Mouse (Mus musculus): ENCODE measurements around the gene Lgals3. TPM values are rescaled to one million over a fixed set of nuclear protein-coding genes. Genes with fewer than 3 reads are reported as not detected.
A peak's percentile ranks its signal among the peaks of the same experiment; 100 is the strongest.

Gene Lgals3
- polyA plus RNA-seq, 1 experiment from 2014 or later: 41.4 TPM

GRCm38 (mm10) chr14:47341811-47342291 lies 25.7 kb upstream of the Lgals3 start:
- no peaks in the 10 kb centered on the region for H3K36me3 ChIP-seq (ENCODE audit: control insufficient read depth, insufficient read depth)
- no peak for ATAC-seq (ENCODE audit: low read depth)
- H3K4me1 ChIP-seq (ENCODE audit: control insufficient read depth, low read depth, low read length): peaks cover 3% of the 10 kb centered on the region
- H3K27me3 ChIP-seq (ENCODE audit: control insufficient read depth, insufficient read depth, low read depth, low read length): no peaks in the 10 kb centered on the region
- no peaks in the 10 kb centered on the region for H3K9me3 ChIP-seq (replicated peaks; ENCODE audit: control insufficient read depth, low read length)
- H3K4me3 ChIP-seq (ENCODE audit: low read depth, low read length): no peak overlapping the region
- no peak overlapping the region for H3K4me2 ChIP-seq (ENCODE audit: low read depth, low read length)
- WGBS (ENCODE audit: insufficient replicate concordance): 57% methylated on average over 4 of the region's 4 CpGs
- H3K27ac ChIP-seq (ENCODE audit: low read length): no peak overlapping the region
- H3K9ac ChIP-seq (ENCODE audit: low read depth, low read length): no peak overlapping the region

DNA sequence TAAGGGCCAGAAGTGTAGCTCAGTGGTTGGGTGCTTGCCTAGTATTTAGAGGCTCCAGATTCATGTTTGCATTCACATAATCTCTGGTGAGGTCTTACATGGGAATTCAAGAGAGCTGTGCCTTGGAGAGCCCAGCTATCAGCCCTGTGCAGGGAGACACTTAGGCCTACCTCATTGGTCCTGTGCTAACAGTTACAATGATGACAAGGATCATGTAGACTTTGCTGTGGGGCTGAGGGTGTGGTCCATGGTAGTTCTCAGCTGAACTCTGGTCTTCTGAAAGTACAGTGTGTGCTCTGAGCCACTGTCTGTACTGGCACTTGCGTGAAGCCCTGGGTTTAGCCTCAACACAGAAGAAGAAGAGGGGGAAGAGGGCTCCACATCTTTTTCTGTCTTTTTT lies 20.8 kb upstream of the Lgals3 start:
- Histone ChIP-seq H3K27ac (ENCODE audit: low read length) (no peak overlapping the region), H3K36me3 (ENCODE audit: control insufficient read depth, insufficient read depth) (no peaks in the 10 kb centered on the region), H3K9ac (ENCODE audit: low read depth, low read length) (no peak overlapping the region), H3K4me3 (ENCODE audit: low read depth, low read length) (no peak overlapping the region), H3K27me3 (ENCODE audit: control insufficient read depth, insufficient read depth, low read depth, low read length) (no peaks in the 10 kb centered on the region), H3K4me1 (ENCODE audit: control insufficient read depth, low read depth, low read length) (peaks cover 6% of the 10 kb centered on the region), H3K9me3 (replicated peaks; ENCODE audit: control insufficient read depth, low read length) (no peaks in the 10 kb centered on the region), H3K4me2 (ENCODE audit: low read depth, low read length) (no peak overlapping the region)
- WGBS (ENCODE audit: insufficient replicate concordance): 64% methylated on average over 1 of the region's 1 CpGs
- ATAC-seq (ENCODE audit: low read depth): peak; percentile 53; the same call in 1 of the 2 replicates

GRCm38 (mm10) chr14:47350974-47351373 lies 16.6 kb upstream of the Lgals3 start:
- peaks cover 14% of the 10 kb centered on the region for H3K4me1 ChIP-seq (ENCODE audit: control insufficient read depth, low read depth, low read length)
- no peak overlapping the region for H3K27ac ChIP-seq (ENCODE audit: low read length)
- H3K9me3 ChIP-seq (replicated peaks; ENCODE audit: control insufficient read depth, low read length): no peaks in the 10 kb centered on the region
- no peak overlapping the region for H3K4me2 ChIP-seq (ENCODE audit: low read depth, low read length)
- H3K9ac ChIP-seq (ENCODE audit: low read depth, low read length): no peak overlapping the region
- 61% methylated on average over 2 of the region's 2 CpGs for WGBS (ENCODE audit: insufficient replicate concordance)
- no peak overlapping the region for H3K4me3 ChIP-seq (ENCODE audit: low read depth, low read length)
- H3K36me3 ChIP-seq (ENCODE audit: control insufficient read depth, insufficient read depth): no peaks in the 10 kb centered on the region
- no peaks in the 10 kb centered on the region for H3K27me3 ChIP-seq (ENCODE audit: control insufficient read depth, insufficient read depth, low read depth, low read length)
- ATAC-seq (ENCODE audit: low read depth): no peak

GRCm38 (mm10) chr14:47352272-47352671 lies 15.3 kb upstream of the Lgals3 start:
- WGBS (ENCODE audit: insufficient replicate concordance): 80% methylated on average over 10 of the region's 10 CpGs
- H3K27me3 ChIP-seq (ENCODE audit: control insufficient read depth, insufficient read depth, low read depth, low read length): no peaks in the 10 kb centered on the region
- H3K4me2 ChIP-seq (ENCODE audit: low read depth, low read length): no peak overlapping the region
- no peak overlapping the region for H3K9ac ChIP-seq (ENCODE audit: low read depth, low read length)
- no peaks in the 10 kb centered on the region for H3K9me3 ChIP-seq (replicated peaks; ENCODE audit: control insufficient read depth, low read length)
- no peak overlapping the region for H3K27ac ChIP-seq (ENCODE audit: low read length)
- no peak for ATAC-seq (ENCODE audit: low read depth)
- H3K4me1 ChIP-seq (ENCODE audit: control insufficient read depth, low read depth, low read length): peaks cover 9% of the 10 kb centered on the region
- H3K36me3 ChIP-seq (ENCODE audit: control insufficient read depth, insufficient read depth): no peaks in the 10 kb centered on the region
- H3K4me3 ChIP-seq (ENCODE audit: low read depth, low read length): no peak overlapping the region

DNA sequence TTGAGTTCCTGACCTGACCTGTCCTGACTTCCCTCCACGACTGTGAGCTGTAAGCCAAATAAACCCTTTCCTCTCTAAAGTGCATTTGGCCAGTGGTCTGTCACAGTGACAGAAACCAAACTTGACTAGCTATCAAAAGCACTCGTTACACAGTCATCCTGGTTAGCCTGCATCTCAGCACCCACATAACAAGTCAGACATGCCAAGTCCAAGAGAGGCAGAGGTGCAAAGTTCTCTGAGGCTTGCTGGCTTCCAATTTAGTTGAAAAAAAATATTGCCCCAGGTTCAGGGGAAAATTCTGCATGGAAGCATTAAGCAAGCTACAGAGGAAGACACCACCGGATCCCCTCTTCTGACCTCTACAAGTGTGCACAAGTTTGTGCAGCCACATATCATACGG lies 14.3 kb upstream of the Lgals3 start:
- WGBS (ENCODE audit: insufficient replicate concordance): 67% methylated on average over 4 of the region's 4 CpGs
- peaks cover 9% of the 10 kb centered on the region for H3K4me1 ChIP-seq (ENCODE audit: control insufficient read depth, low read depth, low read length)
- H3K36me3 ChIP-seq (ENCODE audit: control insufficient read depth, insufficient read depth): no peaks in the 10 kb centered on the region
- no peak overlapping the region for H3K4me3 ChIP-seq (ENCODE audit: low read depth, low read length)
- no peaks in the 10 kb centered on the region for H3K9me3 ChIP-seq (replicated peaks; ENCODE audit: control insufficient read depth, low read length)
- no peak for ATAC-seq (ENCODE audit: low read depth)
- H3K27ac ChIP-seq (ENCODE audit: low read length): no peak overlapping the region
- H3K4me2 ChIP-seq (ENCODE audit: low read depth, low read length): no peak overlapping the region
- H3K9ac ChIP-seq (ENCODE audit: low read depth, low read length): no peak overlapping the region
- H3K27me3 ChIP-seq (ENCODE audit: control insufficient read depth, insufficient read depth, low read depth, low read length): no peaks in the 10 kb centered on the region

DNA sequence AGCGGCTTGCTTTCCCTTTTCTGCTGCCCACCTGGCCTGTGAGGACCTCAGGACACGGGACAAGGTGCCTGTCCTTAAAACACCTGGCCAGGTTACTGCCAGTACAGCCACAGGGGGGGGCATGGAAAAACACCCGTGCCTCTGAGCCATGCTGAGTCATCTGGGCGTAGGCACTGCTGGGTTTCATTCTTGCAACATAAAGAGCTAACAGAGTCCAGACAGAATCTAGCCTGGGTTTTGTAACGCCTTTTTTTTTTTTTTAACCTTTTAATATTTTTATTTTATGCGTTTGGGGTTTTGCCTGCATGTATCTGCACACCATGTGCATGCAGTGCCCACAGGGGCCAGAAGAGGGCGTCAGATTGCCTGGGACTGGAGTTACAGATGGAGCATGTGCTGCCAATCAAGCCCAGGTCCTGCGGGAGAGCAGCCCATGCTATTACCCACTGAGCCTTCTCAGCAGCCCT lies 13.4 kb upstream of the Lgals3 start:
- no peaks in the 10 kb centered on the region for H3K27me3 ChIP-seq (ENCODE audit: control insufficient read depth, insufficient read depth, low read depth, low read length)
- H3K4me2 ChIP-seq (ENCODE audit: low read depth, low read length): no peak overlapping the region
- H3K36me3 ChIP-seq (ENCODE audit: control insufficient read depth, insufficient read depth): no peaks in the 10 kb centered on the region
- ATAC-seq (ENCODE audit: low read depth): peak; percentile 64; the same call in 1 of the 2 replicates
- no peak overlapping the region for H3K27ac ChIP-seq (ENCODE audit: low read length)
- H3K4me3 ChIP-seq (ENCODE audit: low read depth, low read length): no peak overlapping the region
- H3K9me3 ChIP-seq (replicated peaks; ENCODE audit: control insufficient read depth, low read length): no peaks in the 10 kb centered on the region
- H3K9ac ChIP-seq (ENCODE audit: low read depth, low read length): no peak overlapping the region
- H3K4me1 ChIP-seq (ENCODE audit: control insufficient read depth, low read depth, low read length): peaks cover 9% of the 10 kb centered on the region
- WGBS (ENCODE audit: insufficient replicate concordance): 40% methylated on average over 8 of the region's 8 CpGs

- Histone ChIP-seq H3K4me3 (ENCODE audit: low read depth, low read length) (no peak overlapping the region), H3K9ac (ENCODE audit: low read depth, low read length) (no peak overlapping the region), H3K27ac (ENCODE audit: low read length) (no peak overlapping the region), H3K36me3 (ENCODE audit: control insufficient read depth, insufficient read depth) (no peaks in the 10 kb centered on the region), H3K4me2 (ENCODE audit: low read depth, low read length) (no peak overlapping the region), H3K4me1 (ENCODE audit: control insufficient read depth, low read depth, low read length) (peaks cover 9% of the 10 kb centered on the region), H3K27me3 (ENCODE audit: control insufficient read depth, insufficient read depth, low read depth, low read length) (no peaks in the 10 kb centered on the region), H3K9me3 (replicated peaks; ENCODE audit: control insufficient read depth, low read length) (no peaks in the 10 kb centered on the region)
- 58% methylated on average over 5 of the region's 5 CpGs for WGBS (ENCODE audit: insufficient replicate concordance)
- ATAC-seq (ENCODE audit: low read depth): no peak
These were observed 12.6 kb upstream of the Lgals3 start for GRCm38 (mm10) chr14:47354948-47355347.

DNA sequence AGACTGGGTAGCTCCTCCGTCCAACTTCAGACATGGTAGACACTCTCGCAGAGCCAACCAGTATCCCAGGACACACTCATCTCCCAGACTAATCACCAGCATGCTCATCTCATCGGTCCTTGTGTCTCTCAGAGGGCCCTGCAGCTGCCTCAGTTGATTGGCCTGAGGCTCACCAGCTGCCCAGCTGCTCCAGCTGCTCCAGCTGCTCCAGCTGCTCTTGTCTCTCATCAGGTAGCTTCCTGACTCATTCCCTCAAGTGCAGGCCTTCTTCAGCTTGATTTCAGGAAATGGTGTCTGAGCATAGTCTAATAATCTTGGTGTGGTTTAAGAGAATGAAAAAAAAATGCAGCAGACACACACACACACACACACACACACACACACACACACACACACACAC lies 10.9 kb upstream of the Lgals3 start:
- H3K4me2 ChIP-seq (ENCODE audit: low read depth, low read length): no peak overlapping the region

GRCm38 (mm10) chr14:47359610-47360009 lies 7.9 kb upstream of the Lgals3 start:
- Histone ChIP-seq H3K36me3 (ENCODE audit: control insufficient read depth, insufficient read depth) (no peaks in the 10 kb centered on the region), H3K4me3 (ENCODE audit: low read depth, low read length) (no peak overlapping the region), H3K27ac (ENCODE audit: low read length) (no peak overlapping the region), H3K9ac (ENCODE audit: low read depth, low read length) (no peak overlapping the region), H3K4me2 (ENCODE audit: low read depth, low read length) (no peak overlapping the region), H3K27me3 (ENCODE audit: control insufficient read depth, insufficient read depth, low read depth, low read length) (no peaks in the 10 kb centered on the region), H3K4me1 (ENCODE audit: control insufficient read depth, low read depth, low read length) (no peaks in the 10 kb centered on the region; the same call in 1 of the 2 replicates), H3K9me3 (replicated peaks; ENCODE audit: control insufficient read depth, low read length) (no peaks in the 10 kb centered on the region)
- 24% methylated on average over 3 of the region's 3 CpGs for WGBS (ENCODE audit: insufficient replicate concordance)
- ATAC-seq (ENCODE audit: low read depth): no peak

More for the DNA sequence above, 10.9 kb upstream of the Lgals3 start:
- Histone ChIP-seq H3K27ac (ENCODE audit: low read length) (no peak overlapping the region), H3K9ac (ENCODE audit: low read depth, low read length) (no peak overlapping the region), H3K27me3 (ENCODE audit: control insufficient read depth, insufficient read depth, low read depth, low read length) (no peaks in the 10 kb centered on the region), H3K9me3 (replicated peaks; ENCODE audit: control insufficient read depth, low read length) (no peaks in the 10 kb centered on the region), H3K36me3 (ENCODE audit: control insufficient read depth, insufficient read depth) (no peaks in the 10 kb centered on the region), H3K4me3 (ENCODE audit: low read depth, low read length) (no peak overlapping the region), H3K4me1 (ENCODE audit: control insufficient read depth, low read depth, low read length) (peaks cover 9% of the 10 kb centered on the region)
- 81% methylated on average over 3 of the region's 3 CpGs for WGBS (ENCODE audit: insufficient replicate concordance)
- no peak for ATAC-seq (ENCODE audit: low read depth)

Data from liver, embryonic 16.5 days (tissue).